Mouse (Mus musculus): Measurements from ENCODE around the gene Cdk5. TPM values are rescaled to one million over a fixed set of nuclear protein-coding genes. Genes with fewer than 3 reads are reported as not detected.

The Cdk5 gene
- polyA plus RNA-seq, 1 experiment from 2014 or later = 8.8 TPM

GRCm38 (mm10) chr5:24442029-24442428 is 18.7 kb upstream of the Cdk5 start:
- Histone ChIP-seq H3K36me3 (ENCODE audit: control insufficient read depth, insufficient read depth) (peaks cover 16% of the 10 kb centered on the region), H3K27me3 (ENCODE audit: control insufficient read depth, insufficient read depth, low read depth, low read length) (no peaks in the 10 kb centered on the region), H3K4me2 (ENCODE audit: low read depth, low read length) (no peak overlapping the region), H3K4me1 (ENCODE audit: control insufficient read depth, low read depth, low read length) (peaks cover 26% of the 10 kb centered on the region), H3K9me3 (replicated peaks; ENCODE audit: control insufficient read depth, low read length) (no peaks in the 10 kb centered on the region), H3K4me3 (ENCODE audit: low read depth, low read length) (no peak overlapping the region), H3K9ac (ENCODE audit: low read depth, low read length) (no peak overlapping the region), H3K27ac (ENCODE audit: low read length) (no peak overlapping the region)
- 87% methylated on average over 9 of the region's 9 CpGs for WGBS (ENCODE audit: insufficient replicate concordance)
- no peak for ATAC-seq (ENCODE audit: low read depth)

GRCm38 (mm10) chr5:24441187-24441586 is 17.9 kb upstream of the Cdk5 start:
- Histone ChIP-seq H3K36me3 (ENCODE audit: control insufficient read depth, insufficient read depth) (peaks cover 16% of the 10 kb centered on the region), H3K9me3 (replicated peaks; ENCODE audit: control insufficient read depth, low read length) (no peaks in the 10 kb centered on the region), H3K9ac (ENCODE audit: low read depth, low read length) (no peak overlapping the region), H3K4me1 (ENCODE audit: control insufficient read depth, low read depth, low read length) (peaks cover 24% of the 10 kb centered on the region), H3K4me2 (ENCODE audit: low read depth, low read length) (no peak overlapping the region), H3K27me3 (ENCODE audit: control insufficient read depth, insufficient read depth, low read depth, low read length) (no peaks in the 10 kb centered on the region), H3K4me3 (ENCODE audit: low read depth, low read length) (no peak overlapping the region), H3K27ac (ENCODE audit: low read length) (no peak overlapping the region)
- 85% methylated on average over 8 of the region's 8 CpGs for WGBS (ENCODE audit: insufficient replicate concordance)
- no peak for ATAC-seq (ENCODE audit: low read depth)

DNA sequence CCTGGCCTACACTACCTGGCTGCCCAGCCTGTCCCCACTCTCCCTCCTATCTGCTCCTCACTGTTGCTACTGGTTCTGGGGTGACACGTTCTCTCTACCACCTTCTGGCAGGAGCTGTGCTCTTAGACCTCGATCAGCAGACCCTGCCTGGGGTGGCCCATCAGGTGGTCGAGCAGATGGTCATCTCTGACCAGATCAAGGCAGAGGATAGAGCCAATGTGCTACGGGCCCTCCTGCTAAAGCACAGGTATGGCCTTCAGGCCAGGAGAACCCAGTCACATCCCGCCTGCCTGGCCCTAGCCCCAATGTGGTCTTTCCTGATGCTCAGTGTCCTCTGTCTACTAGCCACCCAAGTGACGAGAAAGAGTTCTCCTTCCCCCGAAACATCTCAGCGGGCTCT is 10.7 kb upstream of the Cdk5 start:
- no peaks in the 10 kb centered on the region for H3K4me1 ChIP-seq (ENCODE audit: control insufficient read depth, low read depth, low read length)
- H3K9me3 ChIP-seq (replicated peaks; ENCODE audit: control insufficient read depth, low read length) = no peaks in the 10 kb centered on the region
- WGBS (ENCODE audit: insufficient replicate concordance) = 71% methylated on average over 8 of the region's 8 CpGs
- no peak overlapping the region for H3K4me2 ChIP-seq (ENCODE audit: low read depth, low read length)
- peaks cover 19% of the 10 kb centered on the region for H3K36me3 ChIP-seq (ENCODE audit: control insufficient read depth, insufficient read depth)
- H3K9ac ChIP-seq (ENCODE audit: low read depth, low read length) = no peak overlapping the region
- H3K4me3 ChIP-seq (ENCODE audit: low read depth, low read length) = no peak overlapping the region
- no peaks in the 10 kb centered on the region for H3K27me3 ChIP-seq (ENCODE audit: control insufficient read depth, insufficient read depth, low read depth, low read length)
- H3K27ac ChIP-seq (ENCODE audit: low read length) = no peak overlapping the region
- ATAC-seq (ENCODE audit: low read depth) = no peak

GRCm38 (mm10) chr5:24428596-24428995 is 5.3 kb upstream of the Cdk5 start:
- Histone ChIP-seq H3K27me3 (ENCODE audit: control insufficient read depth, insufficient read depth, low read depth, low read length) (no peaks in the 10 kb centered on the region), H3K36me3 (ENCODE audit: control insufficient read depth, insufficient read depth) (peaks cover 9% of the 10 kb centered on the region; the same call in 1 of the 2 replicates), H3K4me3 (ENCODE audit: low read depth, low read length) (peak overlapping the region; percentile 41), H3K27ac (ENCODE audit: low read length) (0 out of 2 replicates have a peak overlapping the region, but pooled peaks have one; percentile 12), H3K9me3 (replicated peaks; ENCODE audit: control insufficient read depth, low read length) (no peaks in the 10 kb centered on the region), H3K4me2 (ENCODE audit: low read depth, low read length) (peak overlapping the region; percentile 46), H3K4me1 (ENCODE audit: control insufficient read depth, low read depth, low read length) (peaks cover 31% of the 10 kb centered on the region), H3K9ac (ENCODE audit: low read depth, low read length) (no peak overlapping the region)
- whole genome bisulfite sequencing (ENCODE audit: insufficient replicate concordance) = 38% methylated on average over 9 of the region's 9 CpGs
- no peak for ATAC-seq (ENCODE audit: low read depth)

- Histone ChIP-seq H3K9me3 (replicated peaks; ENCODE audit: control insufficient read depth, low read length) (no peaks in the 10 kb centered on the region), H3K9ac (ENCODE audit: low read depth, low read length) (peak overlapping the region; percentile 19; the same call in 1 of the 2 replicates), H3K4me1 (ENCODE audit: control insufficient read depth, low read depth, low read length) (peaks cover 33% of the 10 kb centered on the region), H3K36me3 (ENCODE audit: control insufficient read depth, insufficient read depth) (peaks cover 9% of the 10 kb centered on the region; the same call in 1 of the 2 replicates), H3K4me2 (ENCODE audit: low read depth, low read length) (peak overlapping the region; percentile 46), H3K27ac (ENCODE audit: low read length) (no peak overlapping the region), H3K27me3 (ENCODE audit: control insufficient read depth, insufficient read depth, low read depth, low read length) (no peaks in the 10 kb centered on the region), H3K4me3 (ENCODE audit: low read depth, low read length) (peak overlapping the region; percentile 41)
- 8% methylated on average over 15 of the region's 15 CpGs for WGBS (ENCODE audit: insufficient replicate concordance)
- ATAC-seq (ENCODE audit: low read depth) = peak; percentile 25
Measured at GRCm38 (mm10) chr5:24427981-24428402, 4.7 kb upstream of the Cdk5 start.

- no peak overlapping the region for H3K9ac ChIP-seq (ENCODE audit: low read depth, low read length)
- no peaks in the 10 kb centered on the region for H3K9me3 ChIP-seq (replicated peaks; ENCODE audit: control insufficient read depth, low read length)
- H3K36me3 ChIP-seq (ENCODE audit: control insufficient read depth, insufficient read depth) = peaks cover 6% of the 10 kb centered on the region; the same call in 1 of the 2 replicates
- peaks cover 37% of the 10 kb centered on the region for H3K4me1 ChIP-seq (ENCODE audit: control insufficient read depth, low read depth, low read length)
- H3K4me2 ChIP-seq (ENCODE audit: low read depth, low read length) = peak overlapping the region; percentile 7; the same call in 1 of the 2 replicates
- no peak for ATAC-seq (ENCODE audit: low read depth)
- H3K27me3 ChIP-seq (ENCODE audit: control insufficient read depth, insufficient read depth, low read depth, low read length) = no peaks in the 10 kb centered on the region
- 36% methylated on average over 12 of the region's 12 CpGs for WGBS (ENCODE audit: insufficient replicate concordance)
- H3K27ac ChIP-seq (ENCODE audit: low read length) = no peak overlapping the region
- no peak overlapping the region for H3K4me3 ChIP-seq (ENCODE audit: low read depth, low read length)
Measured at GRCm38 (mm10) chr5:24427285-24427633, 3.9 kb upstream of the Cdk5 start.

GRCm38 (mm10) chr5:24426556-24427284 is 3.4 kb upstream of the Cdk5 start:
- H3K27ac ChIP-seq (ENCODE audit: low read length) = no peak overlapping the region
- H3K4me3 ChIP-seq (ENCODE audit: low read depth, low read length) = peak overlapping the region; percentile 74; the same call in 1 of the 2 replicates
- no peak overlapping the region for H3K9ac ChIP-seq (ENCODE audit: low read depth, low read length)

DNA sequence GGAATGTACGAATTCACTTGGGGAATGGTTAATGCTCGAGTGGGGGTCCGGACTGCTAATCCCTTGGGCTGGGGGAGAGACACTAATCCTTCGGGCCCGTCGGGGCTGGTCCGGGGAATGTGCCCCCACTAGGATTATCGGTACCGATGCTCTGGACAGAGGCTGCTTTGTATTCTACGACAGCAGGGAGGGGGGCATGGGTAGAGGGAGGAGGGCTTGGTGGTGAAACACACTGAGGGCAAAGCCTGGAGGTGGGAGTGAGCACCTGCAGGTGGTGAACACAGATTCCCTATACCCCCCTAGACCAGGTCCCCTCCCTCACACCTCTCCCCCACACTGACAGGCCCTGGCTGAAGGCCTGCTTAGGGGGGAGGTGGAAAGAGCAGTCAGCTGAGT is 2.7 kb upstream of the Cdk5 start:
- no peaks in the 10 kb centered on the region for H3K9me3 ChIP-seq (replicated peaks; ENCODE audit: control insufficient read depth, low read length)
- H3K27ac ChIP-seq (ENCODE audit: low read length) = no peak overlapping the region
- H3K36me3 ChIP-seq (ENCODE audit: control insufficient read depth, insufficient read depth) = peaks cover 2% of the 10 kb centered on the region; the same call in 1 of the 2 replicates
- WGBS (ENCODE audit: insufficient replicate concordance) = 10% methylated on average over 10 of the region's 10 CpGs
- H3K9ac ChIP-seq (ENCODE audit: low read depth, low read length) = peak overlapping the region; percentile 82
- no peak for ATAC-seq (ENCODE audit: low read depth)
- H3K4me3 ChIP-seq (ENCODE audit: low read depth, low read length) = peak overlapping the region; percentile 74
- peak overlapping the region; percentile 89 for H3K4me2 ChIP-seq (ENCODE audit: low read depth, low read length)
- H3K27me3 ChIP-seq (ENCODE audit: control insufficient read depth, insufficient read depth, low read depth, low read length) = no peaks in the 10 kb centered on the region
- H3K4me1 ChIP-seq (ENCODE audit: control insufficient read depth, low read depth, low read length) = peaks cover 37% of the 10 kb centered on the region

More at GRCm38 (mm10) chr5:24426556-24427284, 3.4 kb upstream of the Cdk5 start:
- no peaks in the 10 kb centered on the region for H3K27me3 ChIP-seq (ENCODE audit: control insufficient read depth, insufficient read depth, low read depth, low read length)
- H3K4me2 ChIP-seq (ENCODE audit: low read depth, low read length) = peak overlapping the region; percentile 89
- H3K9me3 ChIP-seq (replicated peaks; ENCODE audit: control insufficient read depth, low read length) = no peaks in the 10 kb centered on the region
- peaks cover 5% of the 10 kb centered on the region; the same call in 1 of the 2 replicates for H3K36me3 ChIP-seq (ENCODE audit: control insufficient read depth, insufficient read depth)
- ATAC-seq (ENCODE audit: low read depth) = no peak
- WGBS (ENCODE audit: insufficient replicate concordance) = 12% methylated on average over 9 of the region's 9 CpGs
- peaks cover 37% of the 10 kb centered on the region for H3K4me1 ChIP-seq (ENCODE audit: control insufficient read depth, low read depth, low read length)

DNA sequence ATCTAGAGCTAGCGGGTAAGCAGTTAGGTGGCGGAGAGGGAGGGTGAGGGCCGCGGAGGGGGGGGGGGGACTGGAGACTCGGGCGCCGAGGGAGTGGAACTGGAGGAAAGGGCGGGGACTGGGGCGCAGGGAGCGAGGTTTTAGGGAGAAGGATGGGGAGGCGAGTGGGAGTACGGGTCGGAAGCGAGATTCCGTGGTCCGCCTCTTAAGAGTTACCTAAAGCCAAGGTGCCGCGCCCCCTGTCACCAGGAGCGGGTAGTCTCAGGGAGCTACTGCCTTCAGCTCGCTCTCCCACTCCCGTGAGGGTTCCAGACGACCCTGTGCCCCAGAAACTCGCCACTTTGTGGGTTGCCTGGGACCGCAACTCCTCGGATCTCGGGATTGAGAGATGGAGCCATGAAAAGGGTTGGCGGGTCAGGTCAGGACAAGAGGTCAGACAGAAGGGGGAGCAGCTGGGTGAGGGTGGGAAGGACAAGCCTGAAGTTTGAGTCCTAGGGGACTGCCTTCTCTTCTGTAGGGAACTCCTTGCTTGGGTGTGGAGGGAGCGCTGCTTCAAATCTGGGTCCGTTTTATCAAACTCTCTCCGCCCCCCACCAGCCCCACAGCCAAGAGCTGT is 2.2 kb upstream of the Cdk5 start:
- Histone ChIP-seq H3K36me3 (ENCODE audit: control insufficient read depth, insufficient read depth) (no peaks in the 10 kb centered on the region; the same call in 1 of the 2 replicates), H3K9me3 (replicated peaks; ENCODE audit: control insufficient read depth, low read length) (no peaks in the 10 kb centered on the region), H3K4me2 (ENCODE audit: low read depth, low read length) (peak overlapping the region; percentile 89), H3K27ac (ENCODE audit: low read length) (peak overlapping the region; percentile 94), H3K9ac (ENCODE audit: low read depth, low read length) (peak overlapping the region; percentile 82), H3K27me3 (ENCODE audit: control insufficient read depth, insufficient read depth, low read depth, low read length) (no peaks in the 10 kb centered on the region), H3K4me1 (ENCODE audit: control insufficient read depth, low read depth, low read length) (peaks cover 37% of the 10 kb centered on the region), H3K4me3 (ENCODE audit: low read depth, low read length) (peak overlapping the region; percentile 74)
- no peak for ATAC-seq (ENCODE audit: low read depth)
- WGBS (ENCODE audit: insufficient replicate concordance) = 1% methylated on average over 24 of the region's 30 CpGs
